ENCODE assay signal across 8 mouse cellular contexts in genomic region chr8:111825219-111825618, GRCm38 (mm10). TPM values are rescaled to one million over a fixed set of nuclear protein-coding genes. Genes with fewer than 3 reads are reported as not detected.
DNase-seq lines count a peak whose midpoint lies in the region; ATAC-seq and TF ChIP-seq lines count a peak whose summit lies in the region.

No protein-coding gene starts in this region.

- TF ChIP-seq CTCF in gastrocnemius, adult 2 months (IDR thresholded peaks at IDR 0.05), result peak; percentile 81
- TF ChIP-seq CTCF in testis, adult 2 months (IDR thresholded peaks at IDR 0.05; ENCODE audit: control insufficient read depth, insufficient read depth, insufficient replicate concordance, low read depth, low read length), result peak; percentile 39; the same call in 1 of the 2 replicates

- no peaks in the 10 kb centered on the region for H3K27me3 ChIP-seq in testis, adult 2 months (ENCODE audit: control insufficient read depth, insufficient read depth, low read length)

- intact Hi-C loops in gastrocnemius, adult 2 months (cut with DNase I), result loop anchor here (1.0 kb wide), 1 partner anchor 113 kb away; no protein-coding TSS in a partner anchor
- intact Hi-C loops in gastrocnemius, postnatal 36 days (cut with DNase I), result loop anchor here (2.0 kb wide), 1 partner anchor 146 kb away; no protein-coding TSS in a partner anchor

- H3K27ac ChIP-seq in gastrocnemius, adult 2 months, result no peak overlapping the region
- H3K27ac ChIP-seq in testis, adult 2 months (ENCODE audit: control insufficient read depth, insufficient read depth, low read depth, low read length), result no peak overlapping the region

- peak; percentile 56 for DNase-seq in gastrocnemius, adult 2 months
- no peak for DNase-seq in gastrocnemius, postnatal 36 days
- no peak for DNase-seq in testis, postnatal 14 days (ENCODE audit: low spot score)
- DNase-seq in cerebellum, postnatal 36 days, result peak; percentile 47 to 49
- no peak for DNase-seq in layer of hippocampus, adult 11-12 months (ENCODE audit: low spot score)
- no peak for DNase-seq in left cerebral cortex, adult 18-20 months (ENCODE audit: low spot score in 2 of 2)

- H3K4me1 ChIP-seq in testis, adult 2 months (ENCODE audit: control insufficient read depth, insufficient read depth, low read length), result no peaks in the 10 kb centered on the region

- ATAC-seq in megakaryocyte progenitor cell, adult 5-6 weeks (replicated peaks; ENCODE audit: poor library complexity), result 0 out of 2 replicates have a peak, but pooled peaks have one; percentile 35

- H3K36me3 ChIP-seq in testis, adult 2 months (ENCODE audit: control insufficient read depth, insufficient read depth, low read length), result peaks cover 1% of the 10 kb centered on the region

- H3K4me3 ChIP-seq in gastrocnemius, adult 2 months, result no peak overlapping the region
- no peak overlapping the region for H3K4me3 ChIP-seq in testis, adult 2 months (ENCODE audit: control insufficient read depth, low read depth, low read length)

- TF ChIP-seq POLR2A in testis, adult 2 months (IDR thresholded peaks at IDR 0.05; ENCODE audit: control insufficient read depth, low read depth, low read length), result no peak

RNA-seq across cellular contexts. Expression of gene Cfdp1, which starts 28.9 kb away (rescaled TPM):
- 10 to 100 TPM; 17.1 to 21.3 TPM for total RNA-seq in gastrocnemius, adult 2 months (2021)
- total RNA-seq in gastrocnemius, postnatal 36 days (2021), result 10 to 100 TPM; 14.6 to 17.9 TPM
- polyA plus RNA-seq in testis, adult 2 months (2012; rRNA removed), result 9.7 and 12.5 TPM in 2 replicates
- total RNA-seq in megakaryocyte progenitor cell, adult 5-6 weeks (2015), result 147 and 168 TPM in 2 replicates
- 176 and 251 TPM in 2 replicates for total RNA-seq in megakaryocyte progenitor cell, adult 5-6 weeks (2017)
- 10 to 100 TPM; 80.1 to 85.3 TPM for total RNA-seq in left cerebral cortex, adult 18-20 months (2021)

RNA-seq across cellular contexts. Expression of gene Tmem170, which starts 51.3 kb away (rescaled TPM):
- total RNA-seq in gastrocnemius, adult 2 months (2021), result 1 to 10 TPM; 2.1 to 2.7 TPM
- 1 to 10 TPM; 1.1 to 1.9 TPM for total RNA-seq in gastrocnemius, postnatal 36 days (2021)
- 7.0 and 9.1 TPM in 2 replicates for polyA plus RNA-seq in testis, adult 2 months (2012; rRNA removed)
- 1.8 and 3.8 TPM in 2 replicates for total RNA-seq in megakaryocyte progenitor cell, adult 5-6 weeks (2015)
- total RNA-seq in megakaryocyte progenitor cell, adult 5-6 weeks (2017), result 0.78 and 0.87 TPM in 2 replicates
- 1 to 10 TPM; 4.1 to 4.2 TPM for total RNA-seq in left cerebral cortex, adult 18-20 months (2021)

Comparison
In these comparisons a context has a peak if more than half of its experiments do, and no peak if none do; other contexts are left out.
1. DNase-seq: peak in gastrocnemius, adult 2 months (single experiment) and cerebellum, postnatal 36 days (2 of 2); none in gastrocnemius, postnatal 36 days (0 of 2), testis, postnatal 14 days (single experiment), layer of hippocampus, adult 11-12 months (single experiment) and left cerebral cortex, adult 18-20 months (0 of 2).